Mouse (Mus musculus): ENCODE data around the gene Timm8b.

GRCm38 (mm10) chr9:50603998-50604324, 251 bp downstream of the Timm8b start:
- TF ChIP-seq POLR2A (IDR thresholded peaks at IDR 0.05; ENCODE audit: low read depth, low read length), result no peak
- TF ChIP-seq CTCF (IDR thresholded peaks at IDR 0.05; ENCODE audit: extremely low read depth, insufficient read length, insufficient replicate concordance, low read depth, low read length), result no peak

Data from small intestine, adult 2 months (tissue).